Mouse (Mus musculus) thymus, postnatal 14 days (tissue): Measurements from ENCODE around the gene Sp9.

Source experiments
- DNase-seq: peaks from one replicate; pipeline ENCODE4 v3.0.0; 2021

Gene Sp9

GRCm38 (mm10) chr2:73314311-73314710 lies 42.6 kb downstream of the Sp9 start:
- DNase-seq: no peak

- DNase-seq: no peak
Observed at GRCm38 (mm10) chr2:73317426-73317825, 45.7 kb downstream of the Sp9 start.

- DNase-seq: no peak
Observed at GRCm38 (mm10) chr2:73319218-73319617, 47.5 kb downstream of the Sp9 start.

GRCm38 (mm10) chr2:73322991-73323390 lies 51.3 kb downstream of the Sp9 start:
- DNase-seq: no peak

- DNase-seq: no peak
Observed at GRCm38 (mm10) chr2:73325871-73326270, 54.1 kb downstream of the Sp9 start.
